Mouse (Mus musculus): ENCODE results near the gene Slco3a1. TPM values are rescaled to one million over a fixed set of nuclear protein-coding genes. Genes with fewer than 3 reads are reported as not detected.

Slco3a1 gene
- total and polyA plus RNA-seq, 2 experiments = 2.1 to 4.3 TPM

GRCm38 (mm10) chr7:74354527-74355256 is 199.9 kb downstream of the Slco3a1 start:
- WGBS = 47% methylated on average over 8 of the region's 8 CpGs
- no peaks in the 10 kb centered on the region for H3K36me3 ChIP-seq (ENCODE audit: control insufficient read depth, insufficient read depth, low read length)
- peak; percentile 24 for DNase-seq (ENCODE audit: extremely low read depth, low read depth, low spot score)
- no peak for TF ChIP-seq POLR2A (IDR thresholded peaks at IDR 0.05; ENCODE audit: extremely low read depth, insufficient read depth, low read length)
- peak; percentile 34 for TF ChIP-seq CTCF (IDR thresholded peaks at IDR 0.05; ENCODE audit: low read depth, low read length)
- H3K4me1 ChIP-seq (ENCODE audit: control insufficient read depth, insufficient read depth, low read length) = no peaks in the 10 kb centered on the region
- H3K79me2 ChIP-seq (ENCODE audit: control insufficient read depth, insufficient read depth, low read length) = no peaks in the 10 kb centered on the region
- no peaks in the 10 kb centered on the region for H3K27me3 ChIP-seq (ENCODE audit: control insufficient read depth, insufficient read depth, low read length)
- no peak overlapping the region for H3K27ac ChIP-seq (replicated peaks; ENCODE audit: insufficient read depth, low read depth, low read length)
- no peak overlapping the region for H3K4me3 ChIP-seq (ENCODE audit: insufficient read depth, low read depth, low read length)
- H3K9ac ChIP-seq (ENCODE audit: low read depth, low read length) = no peak overlapping the region

GRCm38 (mm10) chr7:74353707-74354468 is 200.7 kb downstream of the Slco3a1 start:
- TF ChIP-seq CTCF (IDR thresholded peaks at IDR 0.05; ENCODE audit: low read depth, low read length) = no peak
- TF ChIP-seq POLR2A (IDR thresholded peaks at IDR 0.05; ENCODE audit: extremely low read depth, insufficient read depth, low read length) = no peak
- no peaks in the 10 kb centered on the region for H3K27me3 ChIP-seq (ENCODE audit: control insufficient read depth, insufficient read depth, low read length)

GRCm38 (mm10) chr7:74353240-74353639 is 201.3 kb downstream of the Slco3a1 start:
- no peak for TF ChIP-seq POLR2A (IDR thresholded peaks at IDR 0.05; ENCODE audit: extremely low read depth, insufficient read depth, low read length)
- no peak for TF ChIP-seq CTCF (IDR thresholded peaks at IDR 0.05; ENCODE audit: low read depth, low read length)
- Histone ChIP-seq H3K27ac (replicated peaks; ENCODE audit: insufficient read depth, low read depth, low read length) (no peak overlapping the region), H3K79me2 (ENCODE audit: control insufficient read depth, insufficient read depth, low read length) (no peaks in the 10 kb centered on the region), H3K4me3 (ENCODE audit: insufficient read depth, low read depth, low read length) (no peak overlapping the region), H3K36me3 (ENCODE audit: control insufficient read depth, insufficient read depth, low read length) (no peaks in the 10 kb centered on the region), H3K4me1 (ENCODE audit: control insufficient read depth, insufficient read depth, low read length) (no peaks in the 10 kb centered on the region), H3K9ac (ENCODE audit: low read depth, low read length) (no peak overlapping the region), H3K27me3 (ENCODE audit: control insufficient read depth, insufficient read depth, low read length) (no peaks in the 10 kb centered on the region)
- no peak for DNase-seq (ENCODE audit: extremely low read depth, low read depth, low spot score)
- 89% methylated on average over 7 of the region's 7 CpGs for WGBS

More at GRCm38 (mm10) chr7:74353707-74354468, 200.7 kb downstream of the Slco3a1 start:
- Histone ChIP-seq H3K4me3 (ENCODE audit: insufficient read depth, low read depth, low read length) (no peak overlapping the region), H3K36me3 (ENCODE audit: control insufficient read depth, insufficient read depth, low read length) (no peaks in the 10 kb centered on the region), H3K79me2 (ENCODE audit: control insufficient read depth, insufficient read depth, low read length) (no peaks in the 10 kb centered on the region), H3K9ac (ENCODE audit: low read depth, low read length) (no peak overlapping the region), H3K27ac (replicated peaks; ENCODE audit: insufficient read depth, low read depth, low read length) (no peak overlapping the region), H3K4me1 (ENCODE audit: control insufficient read depth, insufficient read depth, low read length) (no peaks in the 10 kb centered on the region)
- no peak for DNase-seq (ENCODE audit: extremely low read depth, low read depth, low spot score)
- 80% methylated on average over 13 of the region's 13 CpGs for WGBS

GRCm38 (mm10) chr7:74348318-74348890 is 206.2 kb downstream of the Slco3a1 start:
- Histone ChIP-seq H3K79me2 (ENCODE audit: control insufficient read depth, insufficient read depth, low read length) (no peaks in the 10 kb centered on the region), H3K9ac (ENCODE audit: low read depth, low read length) (no peak overlapping the region), H3K27me3 (ENCODE audit: control insufficient read depth, insufficient read depth, low read length) (no peaks in the 10 kb centered on the region), H3K4me3 (ENCODE audit: insufficient read depth, low read depth, low read length) (no peak overlapping the region), H3K27ac (replicated peaks; ENCODE audit: insufficient read depth, low read depth, low read length) (no peak overlapping the region), H3K4me1 (ENCODE audit: control insufficient read depth, insufficient read depth, low read length) (no peaks in the 10 kb centered on the region), H3K36me3 (ENCODE audit: control insufficient read depth, insufficient read depth, low read length) (no peaks in the 10 kb centered on the region)
- no peak for DNase-seq (ENCODE audit: extremely low read depth, low read depth, low spot score)
- no peak for TF ChIP-seq POLR2A (IDR thresholded peaks at IDR 0.05; ENCODE audit: extremely low read depth, insufficient read depth, low read length)
- TF ChIP-seq CTCF (IDR thresholded peaks at IDR 0.05; ENCODE audit: low read depth, low read length) = no peak
- WGBS = 88% methylated on average over 7 of the region's 7 CpGs

GRCm38 (mm10) chr7:74347026-74347425 is 207.6 kb downstream of the Slco3a1 start:
- no peak overlapping the region for H3K9ac ChIP-seq (ENCODE audit: low read depth, low read length)
- TF ChIP-seq CTCF (IDR thresholded peaks at IDR 0.05; ENCODE audit: low read depth, low read length) (no peak), POLR2A (IDR thresholded peaks at IDR 0.05; ENCODE audit: extremely low read depth, insufficient read depth, low read length) (no peak)
- WGBS = 87% methylated on average over 9 of the region's 9 CpGs

More at GRCm38 (mm10) chr7:74347026-74347425, 207.6 kb downstream of the Slco3a1 start:
- Histone ChIP-seq H3K27me3 (ENCODE audit: control insufficient read depth, insufficient read depth, low read length) (no peaks in the 10 kb centered on the region), H3K4me3 (ENCODE audit: insufficient read depth, low read depth, low read length) (no peak overlapping the region), H3K27ac (replicated peaks; ENCODE audit: insufficient read depth, low read depth, low read length) (no peak overlapping the region), H3K79me2 (ENCODE audit: control insufficient read depth, insufficient read depth, low read length) (no peaks in the 10 kb centered on the region), H3K36me3 (ENCODE audit: control insufficient read depth, insufficient read depth, low read length) (no peaks in the 10 kb centered on the region), H3K4me1 (ENCODE audit: control insufficient read depth, insufficient read depth, low read length) (no peaks in the 10 kb centered on the region)
- DNase-seq (ENCODE audit: extremely low read depth, low read depth, low spot score) = no peak

Data from liver, adult 2 months (tissue).